Mouse (Mus musculus) heart, adult 2 months (tissue): ENCODE data around the gene Mark2. TPM values are rescaled to one million over a fixed set of nuclear protein-coding genes. Genes with fewer than 3 reads are reported as not detected.

Source experiments
- DNase-seq, 2 experiments: peaks; one replicate each; pipeline ENCODE4 v3.0.0; 2021
- H3K27ac ChIP-seq: fragments of 200-600 bp; 2 replicates; pipeline ENCODE4 v1.8.1; 2022
- H3K27me3 ChIP-seq: fragments of 200-500 bp; 2 replicates; pipeline ENCODE4 v1.6.1; 2012; ENCODE audit warnings: mild to moderate bottlenecking, low read length, inconsistent platforms, mixed read lengths; ENCODE audit not compliant: control insufficient read depth, insufficient read depth
- H3K36me3 ChIP-seq: fragments of 200-500 bp; 2 replicates; pipeline ENCODE4 v1.6.1; 2012; ENCODE audit warnings: low read length, inconsistent platforms; ENCODE audit not compliant: control insufficient read depth, insufficient read depth
- H3K4me1 ChIP-seq: fragments of 200-500 bp; 2 replicates; pipeline ENCODE4 v1.6.1; 2011; ENCODE audit warnings: low read length; ENCODE audit not compliant: control insufficient read depth, insufficient read depth
- H3K4me3 ChIP-seq: fragments of 200-600 bp; 2 replicates; pipeline ENCODE4 v1.8.1; 2022
- H3K79me2 ChIP-seq: fragments of 200-500 bp; replicated peaks from 2 replicates; pipeline ENCODE4 v1.6.1; 2012; ENCODE audit warnings: mild to moderate bottlenecking, inconsistent platforms, low read length, moderate library complexity, mixed read lengths; ENCODE audit not compliant: control insufficient read depth, insufficient read depth
- H3K9ac ChIP-seq: fragments of 200-500 bp; 2 replicates; pipeline ENCODE4 v1.6.1; 2012; ENCODE audit warnings: low read depth, mild to moderate bottlenecking, control low read depth, inconsistent platforms, low read length, mixed read lengths
- CTCF ChIP-seq: fragments of 200-600 bp; IDR thresholded peaks from 2 replicates; pipeline ENCODE4 v1.8.1; 2022; ENCODE audit warnings: antibody characterized with exemption, mild to moderate bottlenecking, moderate library complexity
- EP300 ChIP-seq: fragments of 200-500 bp; IDR thresholded peaks from 2 replicates; pipeline ENCODE4 v1.6.1; 2011; ENCODE audit warnings: low read depth, low read length, control low read depth; ENCODE audit not compliant: insufficient read depth
- POLR2A ChIP-seq: fragments of 200-500 bp; IDR thresholded peaks from 2 replicates; pipeline ENCODE4 v1.6.1; 2011; ENCODE audit warnings: mild to moderate bottlenecking, low read depth, low read length, control low read depth; ENCODE audit not compliant: insufficient read depth
- WGBS: fragments of 180-500 bp; shearing (Covaris S2); methylation state at CpG from one replicate; pipeline ENCODE4 v1.1.7; 2018; 5-methylcytosine and 5-hydroxymethylcytosine counted together
- intact Hi-C: fragments of 180-260 bp; cut with DNase I; formaldehyde crosslinking; loops from one replicate; pipeline ENCODE4 v1.15.1; 2025
- polyA plus RNA-seq: library from polyadenylated mRNA; depleted of rRNA; stranded (reverse); fragments of >200 nt; gene quantifications from 2 replicates; pipeline ENCODE4 v1.2.3, GENCODE M21; 2012
- total RNA-seq, 2 experiments: library from RNA; stranded (reverse); gene quantifications; 2 replicates each; pipeline ENCODE4 v1.2.3; 2021

Mark2 gene
- total and polyA plus RNA-seq, 3 experiments: 46.2 to 53.8 (median 53.1) TPM

GRCm38 (mm10) chr19:7275131-7275789 is 66.4 kb downstream of the Mark2 start:
- Histone ChIP-seq H3K9ac (no peak overlapping the region), H3K79me2 (no peaks in the 10 kb centered on the region), H3K4me3 (no peak overlapping the region), H3K27me3 (no peaks in the 10 kb centered on the region), H3K27ac (no peak overlapping the region; the same call in 1 of the 2 replicates), H3K36me3 (no peaks in the 10 kb centered on the region), H3K4me1 (no peaks in the 10 kb centered on the region; the same call in 1 of the 2 replicates)
- WGBS: 39% methylated on average over 7 of the region's 7 CpGs
- DNase-seq: peak in 1 of 2 experiments; percentile 42
- TF ChIP-seq CTCF (no peak), POLR2A (no peak), EP300 (no peak)
- intact Hi-C loops: no loop called here

- Histone ChIP-seq H3K4me3 (no peak overlapping the region), H3K79me2 (no peaks in the 10 kb centered on the region), H3K36me3 (no peaks in the 10 kb centered on the region), H3K9ac (no peak overlapping the region), H3K4me1 (peaks cover 5% of the 10 kb centered on the region), H3K27me3 (no peaks in the 10 kb centered on the region), H3K27ac (no peak overlapping the region)
- intact Hi-C loops: no loop called here
- TF ChIP-seq POLR2A: no peak
- TF ChIP-seq CTCF: no peak
- no peak for TF ChIP-seq EP300
- peak in 1 of 2 experiments; percentile 68 for DNase-seq
- WGBS: 80% methylated on average over 13 of the region's 13 CpGs
These were observed 67.2 kb downstream of the Mark2 start for GRCm38 (mm10) chr19:7274326-7274990.

GRCm38 (mm10) chr19:7273486-7273885 is 68.2 kb downstream of the Mark2 start:
- H3K4me1 ChIP-seq: peaks cover 8% of the 10 kb centered on the region
- DNase-seq: no peak
- H3K4me3 ChIP-seq: no peak overlapping the region
- H3K9ac ChIP-seq: no peak overlapping the region
- intact Hi-C loops: no loop called here
- no peaks in the 10 kb centered on the region for H3K27me3 ChIP-seq
- peak; percentile 43 for TF ChIP-seq CTCF
- no peak for TF ChIP-seq POLR2A
- H3K36me3 ChIP-seq: no peaks in the 10 kb centered on the region
- 92% methylated on average over 4 of the region's 4 CpGs for WGBS
- H3K79me2 ChIP-seq: no peaks in the 10 kb centered on the region
- no peak overlapping the region for H3K27ac ChIP-seq

DNA sequence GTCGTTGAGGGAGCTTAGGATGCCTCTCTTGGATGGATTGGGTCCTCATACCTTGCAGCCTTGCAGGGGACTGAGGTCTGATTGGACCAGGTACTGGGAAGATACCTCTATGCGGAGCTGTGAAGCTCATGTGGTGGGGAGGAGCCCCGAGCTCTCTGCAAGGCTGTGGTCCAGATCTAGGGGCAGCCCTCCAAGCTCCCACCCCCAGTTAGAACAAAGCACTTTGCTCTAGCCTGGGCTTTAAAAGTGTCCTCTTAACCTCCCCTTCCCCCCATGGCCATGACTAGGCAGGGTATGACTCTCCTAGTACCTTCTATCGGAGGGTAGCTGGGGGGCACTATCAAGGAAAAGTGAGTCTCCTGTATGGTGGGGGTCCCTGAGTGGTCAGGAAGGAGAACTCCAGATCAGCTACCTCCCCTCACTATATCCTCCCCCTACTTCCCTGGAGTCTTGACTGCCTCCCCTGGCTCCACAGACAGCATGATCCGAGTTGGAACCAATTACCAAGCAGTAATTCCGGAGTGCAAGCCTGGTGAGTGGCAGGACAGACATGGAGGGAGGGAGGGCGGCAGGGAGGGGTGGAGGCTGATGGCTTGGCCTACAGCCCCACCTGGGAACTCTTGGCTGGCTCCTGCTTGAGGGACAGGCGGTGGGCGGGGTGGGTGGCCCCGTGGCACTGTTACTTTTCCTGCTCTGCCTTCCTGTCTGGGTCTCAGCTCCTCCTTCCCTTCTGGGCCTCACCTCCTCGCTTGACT is 72.2 kb downstream of the Mark2 start:
- TF ChIP-seq CTCF: no peak
- no peak for TF ChIP-seq POLR2A
- 0 out of 2 replicates have a peak, but pooled peaks have one; percentile 48 for TF ChIP-seq EP300
- Histone ChIP-seq H3K4me3 (peak overlapping the region; percentile 75; the same call in 1 of the 2 replicates), H3K4me1 (peaks cover 10% of the 10 kb centered on the region), H3K27me3 (no peaks in the 10 kb centered on the region), H3K9ac (peak overlapping the region; percentile 86), H3K36me3 (no peaks in the 10 kb centered on the region), H3K79me2 (no peaks in the 10 kb centered on the region), H3K27ac (no peak overlapping the region; the same call in 1 of the 2 replicates)
- 18% methylated on average over 11 of the region's 11 CpGs for WGBS
- intact Hi-C loops: no loop called here
- DNase-seq: peak; percentile 48 to 59

- Histone ChIP-seq H3K27me3 (no peaks in the 10 kb centered on the region), H3K27ac (peak overlapping the region; percentile 68), H3K36me3 (no peaks in the 10 kb centered on the region), H3K4me1 (peaks cover 10% of the 10 kb centered on the region), H3K4me3 (peak overlapping the region; percentile 75), H3K9ac (peak overlapping the region; percentile 86), H3K79me2 (no peaks in the 10 kb centered on the region)
- under 1% methylated on average over 30 of the region's 30 CpGs for WGBS
- TF ChIP-seq POLR2A (no peak), CTCF (peak; percentile 93), EP300 (no peak)
- intact Hi-C loops: no loop called here
- peak; percentile 81 to 86 for DNase-seq
These were observed 73.0 kb downstream of the Mark2 start for GRCm38 (mm10) chr19:7268722-7269090.
